Mouse (Mus musculus) brain, embryonic 14.5 days (tissue): ENCODE results near the gene Plekhm1.

Experiments used
- CTCF ChIP-seq: fragments of 200-500 bp; IDR thresholded peaks from 2 replicates; pipeline ENCODE4 v1.5.1; 2012; ENCODE audit warnings: inconsistent platforms, mild to moderate bottlenecking, moderate library complexity, borderline replicate concordance; ENCODE audit not compliant: insufficient read depth, insufficient read length; ENCODE audit errors: extremely low read depth
- POLR2A ChIP-seq: fragments of 200-500 bp; IDR thresholded peaks from 2 replicates; pipeline ENCODE4 v1.6.1; 2012; ENCODE audit warnings: mild to moderate bottlenecking, inconsistent platforms, borderline replicate concordance; ENCODE audit not compliant: poor library complexity, insufficient read depth, insufficient read length, severe bottlenecking; ENCODE audit errors: extremely low read depth

DNA sequence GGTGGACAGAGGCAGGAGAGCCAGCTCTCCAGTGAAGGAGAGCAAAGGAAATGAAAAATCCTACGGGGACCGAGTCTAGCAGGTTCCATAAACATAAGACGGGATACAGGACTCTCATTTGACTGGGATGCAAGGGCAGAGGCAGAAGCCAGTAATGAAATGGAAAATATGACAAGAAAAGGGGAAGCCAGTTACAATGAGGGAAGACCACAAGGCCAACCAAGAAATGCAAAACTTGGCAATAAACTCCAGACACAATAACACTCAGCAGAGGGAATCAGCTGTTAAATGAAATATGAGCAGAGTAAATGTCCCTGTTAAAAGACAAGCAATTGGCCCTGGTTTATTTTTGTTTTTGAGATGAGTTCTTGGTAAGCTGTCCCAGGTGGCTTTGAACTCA lies 58.5 kb downstream of the Plekhm1 start:
- TF ChIP-seq CTCF (no peak), POLR2A (no peak)
